Mouse (Mus musculus) erythroid progenitor cell, adult 5-6 weeks (primary cell): ENCODE data around the gene Lin37. TPM values are rescaled to one million over a fixed set of nuclear protein-coding genes. Genes with fewer than 3 reads are reported as not detected.

Experiments
- ATAC-seq: replicated peaks from 2 replicates; pipeline ENCODE4 v1.8.0; 2016; ENCODE audit warnings: moderate number of reproducible peaks, mild to moderate bottlenecking, moderate TSS enrichment, inconsistent platforms; ENCODE audit not compliant: poor library complexity, low FRiP score, severe bottlenecking
- total RNA-seq, 2 experiments: library from RNA; stranded (forward) in 1 of 2; stranded (reverse) in 1 of 2; fragments of 150-400 nt in 1 of 2; fragments of 186-747, 209-891 nt in 1 of 2; gene quantifications; 2 replicates each; pipeline versions ENCODE4 v1.2.3 to v1.2.4; 2015 to 2017; ENCODE audit warnings: low replicate concordance in 2 of 2

The Lin37 gene
- total RNA-seq (2015; ENCODE audit: low replicate concordance), result 31.4 and 56.2 TPM in 2 replicates
- total RNA-seq (2017; ENCODE audit: low replicate concordance), result 12.5 and 22.3 TPM in 2 replicates

DNA sequence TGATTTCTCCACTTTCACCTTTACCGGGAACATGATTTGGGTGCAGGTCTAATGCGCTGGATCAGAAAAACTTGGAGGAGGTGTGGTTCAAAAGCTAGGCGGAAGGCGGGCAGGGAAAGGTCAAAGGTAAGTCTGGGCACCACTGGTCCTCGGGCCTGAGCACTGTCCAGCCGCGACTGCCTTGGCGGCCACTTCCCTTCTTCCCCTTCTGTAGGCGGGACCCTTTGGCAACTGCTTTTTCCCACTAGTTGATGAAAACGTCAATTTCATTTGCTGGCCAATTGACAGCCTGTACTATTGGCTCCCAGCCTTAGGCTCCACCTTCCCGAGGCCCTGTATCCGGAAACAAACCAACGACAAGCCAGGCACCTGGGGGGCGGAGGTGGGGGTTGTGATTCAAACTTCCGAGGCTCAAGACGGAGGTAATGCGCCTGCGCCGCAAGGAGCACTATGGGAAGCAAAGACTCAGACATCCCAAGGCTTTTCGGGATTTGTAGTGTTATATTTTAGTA, at the start of gene Lin37:
Gene Lin37 (minus strand): TSS at position 396 of the 512 bp plus-strand sequence.
- ATAC-seq, result peak; percentile 73

DNA sequence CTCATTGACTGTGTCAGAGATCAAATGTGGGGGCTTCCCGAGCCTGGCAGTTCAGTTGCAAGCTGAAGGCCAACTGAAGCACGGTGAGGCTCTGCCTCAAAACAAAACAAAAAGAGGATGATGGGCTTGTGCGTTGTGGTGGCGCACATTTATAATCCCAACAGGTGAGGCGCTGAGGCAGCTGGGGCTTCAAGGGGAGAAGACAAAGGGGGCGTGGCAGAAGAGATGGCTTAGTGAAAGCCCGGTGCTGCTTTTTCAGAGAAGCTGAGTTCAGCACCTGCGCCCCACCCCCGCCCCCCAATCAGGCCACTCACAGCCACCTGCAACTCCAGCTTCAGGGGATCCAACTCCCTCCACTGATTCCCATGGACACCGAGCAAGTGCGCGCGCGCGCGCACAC, 48.8 kb upstream of the Lin37 start:
- ATAC-seq, result no peak

DNA sequence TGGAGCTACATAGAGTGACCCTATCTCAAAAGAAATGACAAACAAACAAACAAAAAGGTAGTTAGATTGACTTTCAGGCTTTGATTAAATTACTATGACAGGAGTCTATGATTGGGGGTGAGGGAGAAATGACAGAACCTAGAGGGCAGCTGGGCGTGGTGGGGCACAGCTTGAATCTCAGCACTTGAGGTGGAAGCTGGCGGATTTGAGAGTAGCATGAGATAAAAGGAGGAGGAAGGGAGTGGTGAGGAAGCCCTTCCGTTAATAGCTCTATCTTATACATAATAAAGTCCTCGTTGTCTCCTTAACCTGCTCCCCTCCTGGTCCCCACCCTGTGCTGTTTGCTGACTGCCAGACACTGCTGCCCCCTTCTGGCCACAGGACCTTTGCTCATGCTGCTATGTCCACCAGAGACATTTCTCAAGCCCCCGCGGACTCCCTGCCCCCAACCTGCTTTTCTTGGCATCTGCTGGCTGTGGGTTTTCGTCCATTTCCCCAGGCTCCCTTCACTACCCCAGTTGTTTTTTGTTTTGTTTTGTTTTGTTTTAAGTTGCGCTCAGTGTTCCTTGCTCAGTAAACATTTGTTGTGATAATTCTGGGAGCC, 48.2 kb upstream of the Lin37 start:
- ATAC-seq, result peak; percentile 70; the same call in 1 of the 2 replicates

DNA sequence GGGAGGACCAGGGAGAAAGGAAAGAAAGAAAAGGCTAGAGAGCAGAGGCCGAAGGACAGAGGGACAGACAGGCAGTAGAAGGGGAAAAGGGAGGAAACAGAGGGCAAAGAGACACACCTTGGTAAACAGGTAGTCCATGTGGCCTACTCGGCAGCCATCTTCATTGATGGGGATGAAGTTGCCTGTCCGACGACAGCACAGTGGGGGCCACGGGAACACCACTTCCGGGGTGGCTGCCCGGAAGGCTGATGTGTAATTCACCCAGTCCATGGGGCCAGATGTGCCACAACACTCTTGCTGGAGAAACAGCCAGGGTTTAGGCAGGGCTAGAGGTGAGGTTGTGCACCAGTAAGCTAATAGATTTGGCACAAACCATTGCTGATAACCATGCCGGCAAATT, 45.3 kb upstream of the Lin37 start:
- no peak for ATAC-seq

DNA sequence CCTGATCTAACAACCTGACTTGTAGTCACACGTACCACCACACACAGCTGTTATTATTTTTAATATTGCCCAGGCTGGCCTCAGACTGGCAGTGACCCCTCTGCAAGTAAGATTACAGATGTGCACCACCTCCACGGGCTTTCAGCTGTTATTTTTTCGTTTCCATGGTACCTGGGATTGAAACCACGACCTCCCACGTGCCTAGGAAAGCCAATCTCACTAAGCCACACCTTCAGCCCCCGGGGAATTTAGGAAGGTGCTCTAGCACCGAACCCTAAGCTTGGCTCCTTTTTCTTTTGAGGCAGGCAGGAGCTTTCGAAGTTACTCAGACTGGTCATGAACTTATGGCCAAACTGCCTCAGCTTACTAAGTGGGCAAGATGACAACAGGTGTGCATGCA, 44.8 kb upstream of the Lin37 start:
- no peak for ATAC-seq

DNA sequence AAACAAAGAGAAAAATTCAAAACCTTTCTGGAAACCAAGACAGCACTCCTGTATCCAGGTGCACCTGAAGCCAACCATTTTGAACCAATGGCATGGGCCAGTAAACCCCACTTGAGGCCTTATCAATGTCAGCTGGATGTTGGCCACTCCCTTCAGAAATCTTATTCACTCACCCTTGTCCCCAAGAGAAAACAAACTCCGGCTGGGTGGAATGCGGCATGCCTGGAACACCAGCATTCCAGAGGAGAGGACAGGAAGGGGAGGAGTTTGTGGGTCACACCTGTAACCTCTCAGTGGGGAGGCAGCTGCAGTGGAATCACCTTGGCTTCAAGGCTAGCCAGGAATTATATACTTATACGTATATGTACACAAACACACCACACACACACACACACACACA, 42.9 kb upstream of the Lin37 start:
- ATAC-seq, result no peak

DNA sequence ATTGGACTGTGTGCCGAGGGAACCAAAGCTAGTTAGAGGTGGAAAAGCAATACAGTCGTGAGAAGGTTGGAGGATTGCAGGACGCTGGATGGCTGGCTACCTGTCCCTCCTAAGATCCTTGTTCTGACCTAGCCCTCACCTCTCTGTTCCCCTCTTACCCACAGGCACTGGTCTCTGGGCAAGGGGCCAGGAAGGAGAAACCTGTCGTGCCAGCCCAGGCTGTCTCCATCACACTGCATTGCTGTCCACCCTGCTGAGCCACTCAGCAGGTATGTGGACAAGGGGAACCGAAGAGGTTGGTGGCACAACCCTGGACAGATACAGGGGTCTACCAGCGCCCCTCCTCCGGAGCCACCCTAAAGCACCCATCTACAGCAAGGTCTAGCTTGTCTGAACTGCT, 41.0 kb upstream of the Lin37 start:
- ATAC-seq, result no peak

DNA sequence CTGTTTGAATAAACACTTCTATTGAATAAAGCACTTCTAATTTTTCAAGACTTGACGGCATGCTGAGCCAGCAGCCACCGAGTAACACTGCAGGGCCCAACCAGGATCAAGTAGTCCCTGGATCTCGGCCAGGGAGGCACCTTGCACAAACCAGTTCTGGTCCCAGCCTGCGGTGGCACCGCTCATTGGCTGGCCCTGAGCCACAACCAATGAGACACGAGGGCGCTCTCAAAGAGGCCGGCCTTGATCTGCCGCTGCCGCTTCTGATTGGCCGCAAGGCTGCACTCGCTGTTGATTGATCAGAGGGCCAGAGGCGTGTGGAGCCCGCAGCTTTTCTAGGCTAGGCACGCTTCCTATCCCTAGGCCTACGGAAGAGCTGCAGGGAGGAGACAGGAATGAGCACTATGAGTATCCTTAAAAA, 40.3 kb upstream of the Lin37 start:
- peak; percentile 99 for ATAC-seq

DNA sequence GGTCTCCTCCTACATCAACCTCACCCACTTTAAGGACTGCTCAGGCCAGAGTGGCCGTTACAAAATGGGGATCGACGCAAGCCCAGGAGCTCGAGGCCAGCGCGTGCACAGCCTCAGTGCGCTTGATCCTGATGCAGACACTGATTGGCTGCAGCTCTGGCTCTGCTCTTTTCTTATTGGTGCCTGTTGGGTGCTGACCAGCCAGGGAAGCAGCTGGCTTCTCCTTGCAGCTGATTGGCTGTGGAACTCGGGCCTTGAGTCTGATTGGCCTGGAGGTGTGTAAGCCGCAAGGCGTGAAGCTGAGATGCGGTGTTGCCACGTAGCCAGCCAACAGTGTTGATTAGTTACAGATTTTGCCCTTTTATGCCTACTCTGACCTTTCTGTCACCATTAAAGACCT, 39.1 kb upstream of the Lin37 start, which contains the start of gene Zbtb32:
Gene Zbtb32 (minus strand): TSS at position 124 of the 400 bp plus-strand sequence.
- ATAC-seq, result no peak

DNA sequence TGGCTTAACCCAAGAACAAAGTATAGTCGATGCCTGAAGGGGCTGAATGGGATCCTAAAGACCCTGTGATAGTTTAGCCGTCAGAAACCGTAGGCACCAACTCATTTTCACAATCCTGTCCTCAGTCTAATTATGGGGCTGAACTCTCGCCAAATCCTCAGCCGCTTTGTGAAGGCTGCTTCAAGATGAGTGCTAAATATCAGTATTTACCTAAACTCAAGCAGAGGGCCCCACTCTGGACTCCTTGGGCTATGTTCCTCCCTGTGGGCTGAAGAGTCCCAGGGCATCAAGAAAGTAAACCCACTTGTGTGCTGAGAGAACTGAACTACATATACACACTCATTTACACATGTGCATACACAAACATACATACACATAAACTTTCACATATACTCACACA, 37.2 kb upstream of the Lin37 start:
- no peak for ATAC-seq

DNA sequence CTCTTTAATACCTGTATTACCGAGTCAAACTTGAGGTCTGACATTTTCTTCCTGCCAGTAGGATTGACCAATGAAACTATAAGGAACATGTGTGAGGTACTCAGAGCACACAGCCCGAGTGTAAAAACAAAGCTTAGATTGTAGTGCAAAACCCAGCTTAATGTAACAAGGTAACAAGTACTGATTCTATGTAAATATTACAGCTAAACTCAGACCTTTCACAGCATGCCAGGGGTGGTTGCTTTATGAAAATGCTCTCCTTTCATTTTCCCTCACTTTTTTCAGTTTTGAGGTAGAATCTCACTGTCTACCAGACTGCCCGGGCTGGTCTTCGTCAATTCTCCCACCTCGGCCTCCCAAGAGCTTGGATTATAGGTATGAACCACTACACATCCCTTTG, 36.5 kb upstream of the Lin37 start:
- no peak for ATAC-seq

DNA sequence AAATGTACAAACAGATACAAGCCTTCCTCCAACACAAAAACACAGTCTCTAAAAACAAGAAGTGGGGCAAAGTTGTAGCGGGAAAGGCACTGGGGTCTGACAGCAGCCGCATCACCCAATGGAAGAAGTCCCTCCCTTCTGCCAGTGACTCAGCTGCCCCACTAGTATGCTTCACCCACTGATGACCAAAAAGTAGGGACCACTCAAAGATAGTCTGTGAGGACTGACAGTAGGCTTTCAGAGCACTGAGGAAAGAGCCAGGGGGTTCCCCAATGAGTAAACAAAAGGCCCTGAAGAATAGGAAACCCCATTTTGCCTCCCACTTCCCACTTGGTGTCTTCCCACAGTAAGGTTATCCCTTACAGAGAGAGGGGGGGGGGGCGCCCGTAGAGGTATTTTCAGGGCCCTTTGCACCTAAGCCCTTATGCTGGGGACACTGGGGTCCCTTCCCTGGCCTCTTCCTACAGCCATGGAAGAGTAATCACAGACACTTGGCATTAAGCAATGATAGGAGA, 34.9 kb upstream of the Lin37 start:
- no peak for ATAC-seq

DNA sequence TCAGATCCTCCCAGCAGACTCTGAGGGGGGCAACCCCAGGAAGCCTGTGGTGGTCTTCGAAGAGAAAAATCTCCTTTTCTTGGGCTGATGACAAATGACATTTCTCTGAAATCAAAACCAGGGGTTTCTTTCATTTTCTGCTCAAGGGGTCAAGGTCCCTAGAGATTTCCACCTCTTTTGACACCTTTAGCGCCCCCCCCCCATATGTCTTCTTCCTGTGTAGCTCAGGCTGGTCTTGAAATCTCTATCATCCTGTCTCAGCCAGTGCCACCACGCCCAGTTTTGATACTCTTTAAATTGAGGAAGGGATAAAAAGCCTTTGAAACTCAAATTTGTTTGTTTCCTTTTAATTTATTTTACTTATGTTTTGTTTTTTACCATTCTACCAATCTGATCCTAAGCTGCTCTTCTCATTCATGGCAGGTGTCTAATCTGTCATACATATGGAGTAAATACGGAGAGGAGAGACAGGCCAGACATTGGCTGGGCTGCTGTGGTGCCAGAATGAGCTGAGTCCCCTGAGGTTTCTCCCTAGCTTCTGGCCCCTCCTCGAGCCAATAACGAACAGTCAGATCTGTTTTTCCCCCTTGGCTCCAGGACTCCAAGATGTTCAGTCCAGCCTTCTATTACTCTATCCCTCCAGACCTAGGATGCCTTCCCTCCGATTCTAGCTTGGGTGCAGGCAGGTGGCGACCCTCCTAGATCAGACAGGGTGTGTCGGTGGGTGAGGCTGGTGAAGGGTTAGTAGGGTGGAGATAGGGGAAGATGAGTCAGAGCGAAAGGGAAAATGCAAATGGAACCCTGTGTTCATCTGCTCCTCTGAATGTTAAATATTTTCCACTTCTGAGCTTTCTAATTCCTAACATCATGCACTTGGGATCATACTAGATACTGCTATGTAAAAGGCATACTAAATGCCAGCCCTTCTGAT, 34.2 kb upstream of the Lin37 start:
- no peak for ATAC-seq

DNA sequence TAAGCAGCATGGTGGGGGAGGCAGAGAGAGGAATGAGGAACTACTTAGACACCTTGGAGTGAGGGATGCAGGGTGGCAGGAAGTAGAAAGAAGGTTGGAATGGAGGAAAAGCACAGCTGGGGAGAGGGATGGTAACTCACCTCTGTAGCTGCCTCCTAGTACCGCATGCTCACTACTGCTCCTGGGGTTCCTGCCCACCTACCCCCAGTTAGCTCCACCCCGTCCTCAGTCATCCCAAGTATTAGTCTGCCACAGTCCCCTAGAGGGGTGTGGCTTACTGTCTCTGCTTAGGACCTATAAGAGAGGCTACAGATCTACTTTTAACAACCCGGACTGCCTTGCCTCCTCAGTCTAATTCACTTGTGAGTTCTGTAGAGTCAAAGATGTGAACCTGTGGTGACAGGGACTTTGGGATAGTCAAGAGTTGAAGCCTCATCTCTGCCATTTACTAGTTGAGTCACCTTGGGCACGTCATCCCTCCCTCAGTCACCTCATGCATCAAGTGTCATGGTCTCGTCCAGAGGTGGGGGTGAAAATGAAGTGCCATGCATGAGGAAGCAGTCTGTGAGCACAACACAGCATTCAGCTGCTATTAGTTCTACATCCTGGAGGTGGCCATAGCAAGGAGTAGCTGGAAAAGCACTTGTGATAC, 33.3 kb upstream of the Lin37 start:
- no peak for ATAC-seq

DNA sequence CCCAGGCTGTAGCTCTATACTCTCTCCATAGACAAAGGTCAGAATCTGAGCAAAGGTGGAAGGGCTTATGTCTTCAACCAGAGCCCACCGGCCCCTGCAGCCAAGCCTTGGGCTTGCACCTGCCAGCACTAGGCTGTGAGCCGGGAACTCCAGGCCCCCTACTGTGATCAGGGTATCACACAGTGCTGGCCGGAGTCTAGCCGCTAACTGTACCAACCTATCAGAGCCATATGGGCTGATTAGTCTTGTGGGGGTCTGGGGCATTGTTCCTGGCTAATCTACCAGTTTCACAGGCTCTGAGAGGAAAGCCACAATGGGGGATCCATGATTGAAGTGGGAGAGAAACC, 31.9 kb upstream of the Lin37 start:
- ATAC-seq, result no peak

DNA sequence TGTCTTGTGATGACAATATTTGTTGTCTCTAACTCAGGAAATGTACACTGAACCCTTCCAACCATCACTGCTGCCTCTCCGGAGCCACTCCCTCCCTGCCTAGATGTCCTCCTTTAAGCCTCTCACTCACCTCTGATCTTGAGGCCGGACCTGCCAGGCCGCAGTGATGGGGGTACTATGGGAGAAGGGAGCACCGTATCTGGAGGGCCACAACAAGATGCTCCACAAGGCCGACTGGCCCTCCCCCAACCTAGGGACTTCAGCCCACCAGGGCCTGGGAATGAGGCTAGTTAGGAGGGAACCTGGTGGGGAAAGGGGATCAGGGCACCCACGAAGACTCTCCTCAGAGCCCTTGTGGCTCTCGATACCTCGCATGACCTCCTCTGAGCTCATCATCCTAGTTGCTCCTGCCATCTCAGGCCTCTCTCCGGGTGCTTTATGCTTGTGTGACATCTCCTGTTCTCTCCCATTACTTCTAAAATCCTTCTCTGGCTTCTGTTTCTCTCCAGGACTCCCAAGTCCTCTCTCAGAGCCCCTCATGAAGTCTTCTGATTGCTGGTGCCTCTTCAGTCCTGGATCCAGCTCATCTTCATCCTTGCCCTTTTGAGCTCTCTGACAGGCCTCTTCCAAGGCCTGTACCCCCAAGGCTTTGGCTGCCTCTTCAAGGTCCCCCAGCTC, 31.4 kb upstream of the Lin37 start:
- no peak for ATAC-seq

DNA sequence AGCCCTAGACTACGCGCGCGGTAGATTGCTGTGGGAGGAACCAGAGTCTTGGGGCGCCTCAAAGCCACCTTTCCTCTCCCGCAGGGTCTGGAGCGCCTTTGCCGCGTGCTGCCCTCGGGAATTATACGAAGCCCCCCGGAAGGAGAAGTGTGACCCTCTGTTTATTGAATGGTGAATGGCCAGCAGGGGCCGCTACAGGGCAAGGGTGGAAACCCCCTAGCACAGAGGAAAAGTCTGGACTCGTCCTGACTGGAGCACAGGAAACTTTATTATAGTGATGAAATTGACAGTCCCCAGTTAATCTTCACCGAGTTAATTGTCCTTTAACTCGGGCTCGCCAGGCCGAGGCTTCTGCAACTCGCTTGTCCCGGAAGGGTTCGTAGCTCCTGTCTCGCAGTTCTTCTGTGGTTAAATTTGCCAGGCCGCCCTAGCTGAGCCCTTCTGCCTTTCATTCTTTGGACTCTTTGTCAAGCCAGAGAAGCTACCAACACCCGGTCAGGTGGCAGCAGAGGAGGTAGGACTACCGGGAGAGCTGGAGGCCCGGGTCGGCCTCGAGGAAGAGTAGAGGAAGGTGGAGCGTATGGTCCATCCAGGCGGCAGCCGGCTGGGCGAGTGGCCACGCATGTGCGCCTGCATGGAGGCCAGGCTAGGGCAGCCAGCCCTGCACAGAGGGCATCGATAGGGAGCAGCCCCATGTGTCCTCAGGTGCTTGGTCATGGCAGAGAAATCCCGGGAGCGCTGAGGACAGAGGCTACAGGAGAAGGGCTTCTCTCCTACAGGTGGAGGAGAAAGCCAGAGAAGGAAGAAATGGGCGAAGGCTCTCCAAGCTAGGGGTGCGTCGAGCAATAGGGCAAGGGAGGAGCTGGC, 30.0 kb upstream of the Lin37 start:
- ATAC-seq, result peak; percentile 56

DNA sequence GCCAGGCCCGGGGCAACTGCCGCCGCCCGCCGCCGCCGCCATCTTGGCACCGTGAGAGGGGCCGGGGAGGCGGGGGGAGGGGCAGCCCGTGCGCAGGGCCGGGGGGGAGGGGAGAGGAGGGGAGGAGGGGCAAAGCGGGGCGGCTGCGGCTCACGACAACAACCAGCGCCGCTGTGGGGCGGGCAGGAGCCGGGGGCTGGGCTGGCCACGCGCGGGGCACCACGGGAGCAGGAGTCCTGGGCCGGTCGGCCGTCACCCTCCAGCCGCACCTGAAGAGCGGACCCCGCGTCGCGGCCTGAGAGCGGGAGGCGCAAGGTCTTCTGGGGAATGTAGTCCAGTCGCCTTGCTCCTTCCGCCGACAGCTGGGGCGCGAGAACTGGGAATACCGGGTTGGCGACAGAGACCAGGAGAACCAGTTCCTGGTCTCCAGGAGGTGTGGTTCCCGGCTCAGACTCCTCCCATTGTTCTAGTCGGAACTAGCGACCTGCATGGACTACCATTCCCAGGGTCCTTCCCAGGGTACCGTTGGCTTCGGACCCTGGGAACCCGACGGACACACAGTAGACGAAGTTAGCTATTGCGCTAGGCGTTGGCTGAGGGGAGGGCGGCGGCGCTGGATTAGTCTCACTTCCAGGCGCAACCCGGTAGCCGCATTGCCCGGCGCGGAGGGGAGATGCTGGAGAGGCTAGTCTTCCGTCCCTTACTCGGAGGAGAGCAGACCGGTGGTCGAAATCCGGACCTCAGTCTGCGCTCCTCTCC, 29.2 kb upstream of the Lin37 start, which contains the start of gene Kmt2b:
Gene Kmt2b (minus strand): TSS at position 51 of the 759 bp plus-strand sequence.
- ATAC-seq, result peak; percentile 90
